Mouse (Mus musculus) kidney, adult 2 months (tissue): ENCODE results near the gene Micu1. TPM values are rescaled to one million over a fixed set of nuclear protein-coding genes. Genes with fewer than 3 reads are reported as not detected.

Experiments used
- DNase-seq: peaks from one replicate; pipeline ENCODE4 v3.0.0; 2021
- H3K27ac ChIP-seq: fragments of 200-500 bp; 2 replicates; pipeline ENCODE4 v1.5.1; 2012; ENCODE audit warnings: low read depth, low read length, control low read depth, inconsistent platforms; ENCODE audit not compliant: insufficient read depth
- H3K27me3 ChIP-seq: fragments of 200-500 bp; replicated peaks from 2 replicates; pipeline ENCODE4 v1.6.1; 2012; ENCODE audit warnings: mild to moderate bottlenecking, moderate library complexity, low read length, inconsistent platforms; ENCODE audit not compliant: control insufficient read depth, insufficient read depth
- H3K36me3 ChIP-seq: fragments of 200-500 bp; 2 replicates; pipeline ENCODE4 v1.6.1; 2012; ENCODE audit warnings: mild to moderate bottlenecking, moderate library complexity, low read length, inconsistent platforms; ENCODE audit not compliant: control insufficient read depth, insufficient read depth
- H3K4me1 ChIP-seq: fragments of 200-500 bp; 2 replicates; pipeline ENCODE4 v1.6.1; 2011; ENCODE audit warnings: low read length; ENCODE audit not compliant: control insufficient read depth, insufficient read depth
- H3K4me3 ChIP-seq: fragments of 200-500 bp; 2 replicates; pipeline ENCODE4 v1.5.1; 2011; ENCODE audit warnings: mild to moderate bottlenecking, low read depth, low read length, control low read depth; ENCODE audit not compliant: insufficient read depth
- CTCF ChIP-seq: fragments of 200-500 bp; conservative IDR thresholded peaks from 2 replicates; pipeline ENCODE4 v1.5.1; 2011; ENCODE audit warnings: low read depth, mild to moderate bottlenecking, control low read depth, low read length, moderate library complexity, mixed read lengths; ENCODE audit not compliant: insufficient read depth, insufficient read length
- POLR2A ChIP-seq: fragments of 200-500 bp; IDR thresholded peaks from one replicate; pipeline ENCODE4 v1.6.1; 2011; ENCODE audit warnings: low read depth, low read length, control low read depth
- WGBS: fragments of 180-500 bp; shearing (Covaris S2); methylation state at CpG from one replicate; pipeline ENCODE4 v1.1.7; 2018; 5-methylcytosine and 5-hydroxymethylcytosine counted together
- polyA plus RNA-seq: library from polyadenylated mRNA; depleted of rRNA; stranded (reverse); fragments of >200 nt; gene quantifications from 2 replicates; pipeline ENCODE4 v1.2.3, GENCODE M21; 2012

Gene Micu1
- polyA plus RNA-seq, 1 experiment, result 59.0 TPM

- 42% methylated on average over 6 of the region's 6 CpGs for WGBS
- Histone ChIP-seq H3K4me1 (no peaks in the 10 kb centered on the region), H3K4me3 (no peak overlapping the region), H3K27me3 (no peaks in the 10 kb centered on the region), H3K36me3 (no peaks in the 10 kb centered on the region; the same call in 1 of the 2 replicates), H3K27ac (no peak overlapping the region)
- TF ChIP-seq CTCF, result peak; percentile 99
- TF ChIP-seq POLR2A, result no peak
- DNase-seq, result peak; percentile 65
These were observed 190.7 kb downstream of the Micu1 start for GRCm38 (mm10) chr10:59892977-59893376.

GRCm38 (mm10) chr10:59894251-59895160 is 192.2 kb downstream of the Micu1 start:
- TF ChIP-seq CTCF (peak; percentile 94), POLR2A (no peak)
- H3K4me3 ChIP-seq, result no peak overlapping the region
- H3K27ac ChIP-seq, result no peak overlapping the region
- WGBS, result 78% methylated on average over 25 of the region's 25 CpGs
- peaks cover 6% of the 10 kb centered on the region; the same call in 1 of the 2 replicates for H3K4me1 ChIP-seq
- H3K27me3 ChIP-seq, result no peaks in the 10 kb centered on the region
- DNase-seq, result peak; percentile 87
- no peaks in the 10 kb centered on the region; the same call in 1 of the 2 replicates for H3K36me3 ChIP-seq

DNA sequence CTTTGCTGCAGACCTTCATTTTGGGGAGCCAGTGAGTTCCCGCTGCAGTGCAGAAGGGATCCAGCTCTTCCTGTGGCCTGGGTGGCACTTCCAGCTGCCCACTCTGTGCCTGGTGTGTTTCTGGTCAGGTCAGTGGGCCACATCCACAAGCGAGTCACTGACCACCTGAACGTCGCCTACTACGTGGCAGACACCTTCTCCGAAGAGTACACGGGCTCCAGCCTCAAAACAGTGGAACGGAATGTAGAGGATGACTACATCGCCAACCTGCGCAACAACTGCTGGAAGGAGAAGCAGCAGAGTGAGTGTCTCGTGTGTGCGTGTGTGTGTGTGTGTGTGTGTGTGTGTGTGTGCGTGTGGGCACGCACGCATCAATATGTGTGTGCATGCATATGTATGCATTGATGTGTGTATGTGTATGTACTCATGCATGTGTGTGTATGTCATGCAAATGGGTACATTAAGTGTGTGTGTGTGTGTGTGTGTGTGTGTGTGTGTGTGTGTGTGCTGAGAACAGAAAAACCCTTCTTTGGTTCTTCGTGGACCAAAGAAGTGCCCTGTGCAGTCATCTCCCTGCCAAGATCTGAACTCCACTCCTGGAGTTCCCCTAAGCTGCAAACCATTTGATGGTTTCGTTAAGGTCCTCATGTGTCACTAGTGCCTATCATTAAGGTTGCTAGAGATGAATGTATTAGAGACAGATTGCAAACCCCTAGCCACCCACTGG is 193.3 kb downstream of the Micu1 start:
- 93% methylated on average over 17 of the region's 17 CpGs for WGBS
- Histone ChIP-seq H3K27ac (no peak overlapping the region), H3K27me3 (no peaks in the 10 kb centered on the region), H3K4me3 (no peak overlapping the region), H3K36me3 (no peaks in the 10 kb centered on the region; the same call in 1 of the 2 replicates), H3K4me1 (peaks cover 13% of the 10 kb centered on the region)
- no peak for TF ChIP-seq CTCF
- TF ChIP-seq POLR2A, result no peak
- DNase-seq, result no peak

DNA sequence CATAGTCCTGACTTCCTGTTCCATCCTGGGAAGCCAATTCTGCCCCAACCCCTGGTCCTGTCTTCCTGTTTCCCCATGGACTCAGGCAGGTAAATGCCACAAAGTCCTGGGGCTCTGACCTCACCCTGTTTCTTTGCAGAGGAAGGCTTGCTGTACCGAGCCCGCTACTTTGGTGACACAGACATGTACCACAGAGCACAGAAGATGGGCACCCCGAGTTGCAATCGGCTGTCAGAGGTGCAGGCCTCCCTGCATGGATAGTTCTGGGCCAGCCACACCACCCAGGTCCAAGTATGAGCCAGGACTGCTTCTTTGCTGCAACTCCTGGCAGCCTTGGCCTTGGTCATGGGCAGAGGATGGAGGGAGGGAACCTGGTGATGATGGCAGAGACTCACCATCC is 193.9 kb downstream of the Micu1 start:
- Histone ChIP-seq H3K4me1 (peaks cover 13% of the 10 kb centered on the region), H3K27me3 (no peaks in the 10 kb centered on the region), H3K27ac (no peak overlapping the region), H3K36me3 (no peaks in the 10 kb centered on the region; the same call in 1 of the 2 replicates), H3K4me3 (no peak overlapping the region)
- 90% methylated on average over 4 of the region's 4 CpGs for WGBS
- no peak for DNase-seq
- TF ChIP-seq POLR2A, result no peak
- no peak for TF ChIP-seq CTCF

DNA sequence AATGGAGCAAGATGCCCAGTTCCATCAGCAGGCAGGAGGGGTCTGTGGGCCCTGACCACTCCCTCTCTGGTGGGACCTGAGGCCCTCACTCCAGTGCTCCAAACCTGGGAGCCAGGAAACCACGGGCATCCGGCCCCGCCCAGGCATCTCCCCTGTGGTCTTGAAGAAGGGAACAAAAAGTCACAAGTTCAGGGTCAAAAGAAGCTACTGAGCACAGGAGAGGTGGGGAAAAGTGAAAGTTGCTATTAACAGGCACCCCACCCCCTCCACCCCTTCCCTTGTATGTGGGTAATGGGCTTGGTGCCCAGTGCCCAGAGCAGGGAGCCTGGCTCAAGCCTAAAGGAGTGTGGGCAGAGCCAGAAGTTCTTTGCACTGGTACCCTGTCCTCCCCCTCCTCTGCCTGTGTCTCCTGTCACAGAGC is 194.6 kb downstream of the Micu1 start:
- peak overlapping the region; percentile 62 for H3K27ac ChIP-seq

DNA sequence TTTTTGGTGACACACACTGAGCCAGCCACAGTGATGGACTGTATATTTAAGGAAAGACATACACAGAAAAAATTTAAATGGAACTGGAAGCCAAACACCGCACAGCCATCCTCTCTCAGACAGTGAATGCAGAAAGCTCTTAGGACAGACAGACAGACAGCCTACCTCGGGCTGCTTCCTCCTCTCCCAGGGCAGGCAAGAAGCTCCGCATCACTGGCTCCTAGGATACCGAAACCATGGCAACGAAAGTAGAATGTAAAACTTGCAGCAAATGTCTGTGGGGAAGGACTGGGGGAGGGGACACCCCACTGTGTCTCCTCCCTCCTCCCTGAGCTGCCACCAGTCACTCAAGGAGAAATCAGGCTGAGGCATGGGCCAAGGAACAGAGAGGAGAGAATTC is 195.2 kb downstream of the Micu1 start:
- TF ChIP-seq CTCF (no peak), POLR2A (no peak)
- Histone ChIP-seq H3K27ac (peak overlapping the region; percentile 62), H3K27me3 (no peaks in the 10 kb centered on the region), H3K4me3 (no peak overlapping the region), H3K4me1 (peaks cover 13% of the 10 kb centered on the region), H3K36me3 (no peaks in the 10 kb centered on the region; the same call in 1 of the 2 replicates)
- peak; percentile 63 for DNase-seq
- WGBS, result 45% methylated on average over 5 of the region's 5 CpGs

More for the DNA sequence above, 194.6 kb downstream of the Micu1 start:
- no peak for TF ChIP-seq POLR2A
- no peak for TF ChIP-seq CTCF
- Histone ChIP-seq H3K4me3 (no peak overlapping the region), H3K27me3 (no peaks in the 10 kb centered on the region), H3K36me3 (no peaks in the 10 kb centered on the region; the same call in 1 of the 2 replicates), H3K4me1 (peaks cover 13% of the 10 kb centered on the region)
- DNase-seq, result peak; percentile 58
- WGBS, result 37% methylated on average over 3 of the region's 3 CpGs
